Mouse (Mus musculus): ENCODE results near the gene Gm45234. TPM values are rescaled to one million over a fixed set of nuclear protein-coding genes. Genes with fewer than 3 reads are reported as not detected.

Gene Gm45234
- total and polyA plus RNA-seq, 3 experiments = not detected

DNA sequence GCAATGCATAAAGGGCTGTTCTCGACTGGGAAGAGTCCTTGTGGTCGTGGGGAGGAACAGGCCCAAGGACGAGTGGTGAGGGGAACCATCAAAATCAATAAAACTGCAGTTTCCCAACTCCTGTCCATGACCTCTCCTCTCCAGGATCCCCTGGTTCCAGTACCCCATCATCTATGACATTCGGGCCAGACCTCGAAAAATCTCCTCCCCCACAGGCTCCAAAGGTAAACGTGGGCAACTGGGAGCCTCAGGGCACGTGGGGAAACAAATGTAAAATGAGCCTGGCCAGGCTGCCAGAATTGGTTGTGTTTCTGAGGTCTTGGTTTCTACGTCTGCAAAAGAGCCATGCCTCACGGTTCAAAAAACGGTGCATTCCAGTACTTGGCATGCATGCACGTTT lies 42.9 kb downstream of the Gm45234 start:
- TF ChIP-seq CHD2 (IDR thresholded peaks at IDR 0.05; ENCODE audit: low read length) (no peak), MEF2A (IDR thresholded peaks at IDR 0.05; ENCODE audit: borderline replicate concordance, low read depth, low read length) (no peak), ZKSCAN1 (IDR thresholded peaks at IDR 0.05; ENCODE audit: borderline replicate concordance, low read depth, low read length) (no peak), ZNF384 (IDR thresholded peaks at IDR 0.05; ENCODE audit: low read depth, low read length) (no peak), UBTF (IDR thresholded peaks at IDR 0.05; ENCODE audit: low read depth, low read length) (no peak), NRF1 (IDR thresholded peaks at IDR 0.05; ENCODE audit: low read depth, low read length) (no peak), RAD21 (IDR thresholded peaks at IDR 0.05; ENCODE audit: low read depth, low read length) (no peak), ZMIZ1 (IDR thresholded peaks at IDR 0.05; ENCODE audit: low read depth, low read length) (no peak), SMC3 (IDR thresholded peaks at IDR 0.05; ENCODE audit: low read depth, low read length) (no peak), USF2 (conservative IDR thresholded peaks at IDR 0.05; ENCODE audit: low read depth, low read length) (no peak)
- no peak for DNase-seq (ENCODE audit: extremely low read depth)
- dilution Hi-C loops (cut with MboI; ENCODE audit: extremely low pct_ligation_motif_present, extremely low pct_unique_long_range_greater_than_20kb, low sequenced_read_pairs) (no loop called here), in situ Hi-C loops (cut with MboI; ENCODE audit: low pct_ligation_motif_present, low pct_unique_long_range_greater_than_20kb, low sequenced_read_pairs) (no loop called here)
- H3K79me2 ChIP-seq (replicated peaks; ENCODE audit: control insufficient read depth, extremely low read depth, insufficient read depth, poor library complexity, severe bottlenecking) = peaks cover 68% of the 10 kb centered on the region
- peak overlapping the region; percentile 30 for H3K27ac ChIP-seq (ENCODE audit: insufficient read depth, low read depth)
- H3K27me3 ChIP-seq (replicated peaks) = no peaks in the 10 kb centered on the region
- H3K4me1 ChIP-seq (ENCODE audit: control insufficient read depth in 1 of 2, insufficient read depth in 2 of 2) = peaks cover 24 to 60% of the 10 kb centered on the region in 2 experiments
- H3K9me3 ChIP-seq (replicated peaks; ENCODE audit: low read length) = no peaks in the 10 kb centered on the region
- peak overlapping the region; percentile 87 for H3K4me2 ChIP-seq (ENCODE audit: insufficient read depth, low read depth, poor library complexity, severe bottlenecking)
- peaks cover 42 to 68% of the 10 kb centered on the region in 2 experiments for H3K36me3 ChIP-seq (replicated peaks in 1 of 2; ENCODE audit: control insufficient read depth in 1 of 2, insufficient read depth in 1 of 2, low read length in 1 of 2)
- peak overlapping the region; percentile 91 for H3K9ac ChIP-seq (ENCODE audit: insufficient read depth, low read depth)
- H3K4me3 ChIP-seq (replicated peaks in 1 of 3; ENCODE audit: low read depth in 2 of 3, low read length in 2 of 3, poor library complexity in 1 of 3) = peak overlapping the region; percentile 96 to 99 (median 97)

DNA sequence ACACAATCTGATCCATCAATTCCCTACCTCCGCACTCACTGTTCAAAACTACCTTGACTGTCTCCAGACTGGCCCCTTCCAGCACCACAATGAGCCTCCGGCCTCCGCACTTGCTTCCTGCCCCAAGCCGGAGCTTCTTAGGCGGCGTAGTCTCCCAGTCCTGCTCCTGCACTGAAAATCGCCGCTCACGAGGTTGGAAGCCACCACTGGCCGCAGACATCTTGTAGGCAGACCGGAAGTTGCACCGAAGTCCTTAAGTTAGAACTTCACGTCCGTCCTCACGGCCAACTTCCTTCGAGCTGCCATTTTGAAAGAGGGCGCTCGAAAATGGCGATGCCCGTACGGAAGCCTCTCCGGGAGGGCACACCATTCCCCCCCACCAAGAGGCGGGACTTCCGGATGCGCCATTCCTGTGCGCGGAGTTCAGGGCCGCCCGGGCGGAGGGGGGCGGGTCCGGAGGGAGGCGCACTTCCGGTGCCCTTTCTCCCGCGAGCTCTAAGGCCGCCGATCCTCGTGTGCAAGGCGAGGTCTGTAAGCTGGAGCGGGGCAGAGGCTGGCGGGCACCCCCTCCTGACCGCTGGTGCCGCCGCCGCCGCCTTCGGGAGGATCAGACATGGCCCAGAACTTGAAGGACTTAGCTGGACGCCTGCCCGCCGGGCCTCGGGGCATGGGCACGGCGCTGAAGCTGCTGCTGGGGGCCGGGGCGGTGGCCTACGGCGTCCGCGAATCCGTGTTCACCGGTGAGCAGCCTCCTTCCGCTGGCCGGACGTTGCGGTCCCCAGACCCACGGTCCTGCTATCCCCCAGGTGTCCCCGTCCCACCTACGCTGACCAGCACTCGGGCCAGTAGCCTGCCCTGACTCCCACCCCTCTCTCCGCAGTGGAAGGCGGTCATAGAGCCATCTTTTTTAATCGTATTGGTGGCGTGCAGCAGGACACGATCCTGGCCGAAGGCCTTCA lies 43.7 kb downstream of the Gm45234 start, which contains the start of the genes Emg1 and Phb2:
Emg1 (minus strand) TSS at position 355 of the 959 bp plus-strand sequence.
Phb2 (plus strand) TSS at position 513 of the 959 bp plus-strand sequence.
- Histone ChIP-seq H3K4me3 (replicated peaks in 1 of 3; ENCODE audit: low read depth in 2 of 3, low read length in 2 of 3, poor library complexity in 1 of 3) (peak within 1 kb of the TSS; percentile 97 to 99 (median 97)), H3K9me3 (replicated peaks; ENCODE audit: low read length) (no peaks in the 10 kb centered on the region), H3K4me1 (ENCODE audit: control insufficient read depth in 1 of 2, insufficient read depth in 2 of 2) (peaks cover 26 to 62% of the 10 kb centered on the region in 2 experiments), H3K27ac (ENCODE audit: insufficient read depth, low read depth) (peak within 1 kb of the TSS; percentile 57), H3K9ac (ENCODE audit: insufficient read depth, low read depth) (peak within 1 kb of the TSS; percentile 91), H3K36me3 (replicated peaks in 1 of 2; ENCODE audit: control insufficient read depth in 1 of 2, insufficient read depth in 1 of 2, low read length in 1 of 2) (peaks cover 50 to 68% of the 10 kb centered on the region in 2 experiments), H3K27me3 (replicated peaks) (no peaks in the 10 kb centered on the region), H3K4me2 (ENCODE audit: insufficient read depth, low read depth, poor library complexity, severe bottlenecking) (peak within 1 kb of the TSS; percentile 87), H3K79me2 (replicated peaks; ENCODE audit: control insufficient read depth, extremely low read depth, insufficient read depth, poor library complexity, severe bottlenecking) (peaks cover 76% of the 10 kb centered on the region)
- in situ Hi-C loops (cut with MboI; ENCODE audit: low pct_ligation_motif_present, low pct_unique_long_range_greater_than_20kb, low sequenced_read_pairs) (no loop called here), dilution Hi-C loops (cut with MboI; ENCODE audit: extremely low pct_ligation_motif_present, extremely low pct_unique_long_range_greater_than_20kb, low sequenced_read_pairs) (no loop called here)
- DNase-seq (ENCODE audit: extremely low read depth) = peak; percentile 98
- no peak for TF ChIP-seq MAFK (IDR thresholded peaks at IDR 0.05; ENCODE audit: insufficient replicate concordance, low read length)
- no peak for TF ChIP-seq JUN (IDR thresholded peaks at IDR 0.05; ENCODE audit: insufficient read depth, low read depth, low read length)
- TF ChIP-seq TCF12 (IDR thresholded peaks at IDR 0.05; ENCODE audit: low read depth, low read length) = peak; percentile 90
- TF ChIP-seq NELFE (IDR thresholded peaks at IDR 0.05; ENCODE audit: low read depth, low read length) = peak; percentile 89
- TF ChIP-seq EP300 (IDR thresholded peaks at IDR 0.05; ENCODE audit: low read length) = no peak
- TF ChIP-seq USF1 (IDR thresholded peaks at IDR 0.05; ENCODE audit: low read depth, low read length) = no peak
- peak; percentile 52; the same call in 1 of the 2 replicates for TF ChIP-seq ZC3H11A (IDR thresholded peaks at IDR 0.05; ENCODE audit: low read depth, low read length)
- peak; percentile 44; the same call in 1 of the 2 replicates for TF ChIP-seq ZNF384 (IDR thresholded peaks at IDR 0.05; ENCODE audit: low read depth, low read length)
- no peak for TF ChIP-seq ZKSCAN1 (IDR thresholded peaks at IDR 0.05; ENCODE audit: borderline replicate concordance, low read depth, low read length)
- no peak; the same call in 1 of the 2 replicates for TF ChIP-seq CHD1 (IDR thresholded peaks at IDR 0.05; ENCODE audit: low read depth, low read length)
- TF ChIP-seq ETS1 (conservative IDR thresholded peaks at IDR 0.05; ENCODE audit: low read depth, low read length) = peak; percentile 39; the same call in 1 of the 2 replicates
- TF ChIP-seq GABPA (IDR thresholded peaks at IDR 0.05; ENCODE audit: insufficient replicate concordance, low read depth, low read length) = peak; percentile 68; the same call in 1 of the 2 replicates
- peak; percentile 84 for TF ChIP-seq POLR2A (IDR thresholded peaks at IDR 0.05; ENCODE audit: low read depth, low read length)
- peak; percentile 85 for TF ChIP-seq CHD2 (IDR thresholded peaks at IDR 0.05; ENCODE audit: low read length)
- no peak; the same call in 1 of the 2 replicates for TF ChIP-seq RAD21 (IDR thresholded peaks at IDR 0.05; ENCODE audit: low read depth, low read length)
- peak; percentile 95 for TF ChIP-seq HCFC1 (IDR thresholded peaks at IDR 0.05; ENCODE audit: low read depth, low read length)
- peak; percentile 85 for TF ChIP-seq NRF1 (IDR thresholded peaks at IDR 0.05; ENCODE audit: low read depth, low read length)
- TF ChIP-seq POLR2AphosphoS2 (IDR thresholded peaks at IDR 0.05; ENCODE audit: low read depth, low read length) = peak; percentile 63; the same call in 1 of the 2 replicates
- TF ChIP-seq UBTF (IDR thresholded peaks at IDR 0.05; ENCODE audit: low read depth, low read length) = peak; percentile 77
- no peak for TF ChIP-seq JUND (conservative IDR thresholded peaks at IDR 0.05; ENCODE audit: low read depth, low read length)
- no peak for TF ChIP-seq E2F4 (IDR thresholded peaks at IDR 0.05; ENCODE audit: insufficient replicate concordance, low read depth, low read length)
- peak; percentile 76 for TF ChIP-seq MYC (IDR thresholded peaks at IDR 0.05; ENCODE audit: low read depth, low read length)
- peak; percentile 88 for TF ChIP-seq MAX (IDR thresholded peaks at IDR 0.05; ENCODE audit: low read length)
- peak; percentile 99 for TF ChIP-seq MAZ (IDR thresholded peaks at IDR 0.05; ENCODE audit: low read depth, low read length)

Measured in CH12.LX (cell line).